Mouse (Mus musculus): ENCODE measurements around the gene H2-M5.
"Not testable (repeated sequence)": the region's sequence is repeated elsewhere in the genome, so short reads cannot be mapped to it uniquely, and the experiment has no call there.

Gene H2-M5

GRCm38 (mm10) chr17:36993770-36994325, 4.5 kb upstream of the H2-M5 start:
- DNase-seq (ENCODE audit: low spot score), result no peak

DNA sequence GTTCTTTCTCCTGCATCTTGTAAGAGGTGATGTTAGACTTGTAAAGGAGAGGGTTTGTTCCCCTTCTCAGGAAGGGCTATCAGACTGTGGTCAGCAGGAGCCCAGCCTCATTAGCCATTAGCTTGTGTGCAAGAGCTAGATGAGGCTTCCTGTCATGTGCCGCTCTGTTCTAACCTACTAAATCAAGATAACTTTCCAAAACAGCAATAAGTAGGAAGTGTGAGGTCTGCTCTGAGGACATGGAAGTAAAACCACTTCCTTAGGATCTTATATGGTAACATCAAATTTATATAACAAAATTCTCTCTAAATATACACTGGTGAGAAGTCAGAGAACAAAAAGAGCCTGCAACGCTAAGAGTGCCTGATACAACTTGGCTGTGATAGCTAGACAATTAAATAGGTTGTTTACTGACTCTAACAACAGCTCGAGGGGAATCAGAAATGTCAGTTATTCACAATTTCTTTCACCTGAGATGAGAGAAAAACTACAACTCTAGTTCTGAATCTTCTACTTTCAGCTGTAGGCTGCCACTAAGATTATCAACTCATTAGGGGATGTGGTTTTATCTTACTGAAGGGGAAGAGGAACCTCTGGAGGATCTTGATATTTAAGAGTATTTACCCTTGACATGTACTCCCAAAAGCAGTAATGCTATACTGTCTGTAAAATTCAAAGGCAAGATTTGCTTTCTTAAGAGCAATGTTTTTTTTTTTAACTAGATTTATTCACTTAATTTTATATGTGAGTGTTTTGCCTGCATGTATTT, 3.2 kb upstream of the H2-M5 start:
- DNase-seq (ENCODE audit: low spot score), result no peak

GRCm38 (mm10) chr17:36990630-36991029, 1.3 kb upstream of the H2-M5 start:
- not testable (repeated sequence) for DNase-seq (ENCODE audit: low spot score)

DNA sequence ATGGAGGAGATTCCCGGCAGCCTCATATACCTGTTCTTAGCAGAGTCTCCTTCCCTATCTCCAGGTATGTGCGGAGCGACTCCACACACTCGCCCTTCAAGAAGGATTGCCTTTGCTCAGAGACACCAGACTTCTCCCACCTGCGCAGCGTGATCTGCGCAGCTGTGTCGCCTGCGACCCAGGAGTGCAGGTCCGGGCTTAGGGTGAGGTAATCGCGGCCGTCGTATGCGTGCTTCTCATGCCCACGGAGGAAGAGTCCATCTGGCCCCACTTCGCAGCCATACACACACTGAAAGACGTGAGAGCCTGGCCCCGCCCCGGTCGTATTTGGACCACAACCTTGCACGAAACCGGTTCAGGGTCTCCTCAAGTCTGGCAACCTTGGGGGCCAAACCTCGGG, 862 bp downstream of the H2-M5 start:
- no peak for DNase-seq (ENCODE audit: low spot score)

GRCm38 (mm10) chr17:36982253-36983155, 6.8 kb downstream of the H2-M5 start:
- DNase-seq (ENCODE audit: low spot score), result no peak

GRCm38 (mm10) chr17:36981845-36982244, 7.5 kb downstream of the H2-M5 start:
- no peak for DNase-seq (ENCODE audit: low spot score)

DNA sequence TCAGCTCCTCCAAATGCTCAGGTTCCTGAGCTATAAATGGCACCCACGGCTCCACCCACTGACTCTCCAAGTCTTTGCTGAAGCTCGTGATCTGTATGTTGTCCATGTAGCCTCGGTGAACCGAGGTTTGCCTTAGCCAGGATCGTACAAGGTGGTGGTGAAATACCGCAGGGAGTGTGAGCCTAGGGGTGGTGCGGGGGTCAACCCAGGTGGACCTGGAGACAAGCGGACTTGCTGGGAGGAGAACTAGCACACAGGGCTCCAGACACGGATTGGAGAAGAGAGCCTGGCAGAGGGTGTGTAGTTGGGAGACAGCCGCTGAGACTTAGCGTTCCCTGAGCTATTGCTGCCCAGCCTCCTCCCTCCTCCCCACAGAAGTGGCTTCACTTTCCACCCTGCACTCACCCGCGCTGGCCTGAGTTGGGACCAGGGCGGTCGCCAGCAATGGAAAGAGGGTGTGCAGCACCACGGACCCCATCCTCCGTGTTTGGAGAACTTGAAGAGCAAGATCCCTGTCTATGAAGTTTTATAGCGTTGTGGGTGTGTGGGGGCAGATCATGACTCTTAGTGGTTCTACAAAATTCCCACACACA, 8.0 kb downstream of the H2-M5 start, which contains the start of gene 2410137M14Rik:
TSS of gene 2410137M14Rik (minus strand) at position 17 of the 593 bp plus-strand sequence.
- peak; percentile 6 for DNase-seq (ENCODE audit: low spot score)

GRCm38 (mm10) chr17:36973271-36973787, 16.0 kb downstream of the H2-M5 start:
- DNase-seq (ENCODE audit: low spot score), result no peak

GRCm38 (mm10) chr17:36972791-36973190, 16.5 kb downstream of the H2-M5 start:
- DNase-seq (ENCODE audit: low spot score), result no peak

- DNase-seq (ENCODE audit: low spot score), result no peak
Measured at GRCm38 (mm10) chr17:36971172-36971850, 18.0 kb downstream of the H2-M5 start.

- DNase-seq (ENCODE audit: low spot score), result no peak
Measured at GRCm38 (mm10) chr17:36970316-36970890, 18.9 kb downstream of the H2-M5 start.

DNA sequence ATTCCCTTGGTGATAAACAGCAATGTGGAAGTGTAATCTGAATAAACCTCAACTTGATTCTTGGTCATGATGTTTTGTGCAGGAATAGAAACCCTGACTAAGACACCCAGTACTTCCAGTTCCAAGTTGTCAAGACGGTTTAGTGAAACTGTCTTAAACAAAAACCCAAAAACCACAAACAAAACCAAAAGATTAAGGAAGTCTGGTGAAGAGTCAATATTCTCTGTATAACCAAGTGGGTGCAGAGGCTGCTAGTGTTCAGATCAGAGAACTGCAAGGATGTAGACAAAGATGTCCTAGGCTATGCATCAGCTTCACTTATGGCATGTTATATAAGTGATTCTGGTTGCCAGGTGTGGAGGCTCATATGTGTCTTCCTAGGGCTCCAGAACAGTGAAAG, 22.5 kb downstream of the H2-M5 start:
- DNase-seq (ENCODE audit: low spot score), result no peak

- no peak for DNase-seq (ENCODE audit: low spot score)
Measured at GRCm38 (mm10) chr17:36961125-36961524, 28.2 kb downstream of the H2-M5 start.

DNA sequence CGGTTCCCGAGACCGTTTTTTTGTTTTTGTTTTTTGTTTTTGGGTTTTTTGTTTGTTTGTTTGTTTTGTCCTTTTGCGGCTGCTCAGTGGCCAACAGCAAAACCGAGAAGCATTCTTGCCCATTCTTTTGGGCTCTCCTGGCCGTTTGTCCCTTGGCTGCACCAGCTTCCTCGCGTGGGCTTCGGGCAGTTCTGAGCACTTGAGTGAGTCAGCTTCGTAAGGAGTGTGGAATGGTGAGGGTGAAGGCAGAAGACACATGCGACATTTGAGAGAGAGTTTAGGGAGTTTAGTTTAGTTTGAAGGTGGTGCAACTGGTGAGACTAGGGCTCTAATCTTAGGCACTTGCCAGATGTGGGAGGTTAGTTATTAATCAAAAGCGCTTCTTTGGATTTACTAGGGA, 30.5 kb downstream of the H2-M5 start:
- DNase-seq (ENCODE audit: low spot score), result no peak

DNA sequence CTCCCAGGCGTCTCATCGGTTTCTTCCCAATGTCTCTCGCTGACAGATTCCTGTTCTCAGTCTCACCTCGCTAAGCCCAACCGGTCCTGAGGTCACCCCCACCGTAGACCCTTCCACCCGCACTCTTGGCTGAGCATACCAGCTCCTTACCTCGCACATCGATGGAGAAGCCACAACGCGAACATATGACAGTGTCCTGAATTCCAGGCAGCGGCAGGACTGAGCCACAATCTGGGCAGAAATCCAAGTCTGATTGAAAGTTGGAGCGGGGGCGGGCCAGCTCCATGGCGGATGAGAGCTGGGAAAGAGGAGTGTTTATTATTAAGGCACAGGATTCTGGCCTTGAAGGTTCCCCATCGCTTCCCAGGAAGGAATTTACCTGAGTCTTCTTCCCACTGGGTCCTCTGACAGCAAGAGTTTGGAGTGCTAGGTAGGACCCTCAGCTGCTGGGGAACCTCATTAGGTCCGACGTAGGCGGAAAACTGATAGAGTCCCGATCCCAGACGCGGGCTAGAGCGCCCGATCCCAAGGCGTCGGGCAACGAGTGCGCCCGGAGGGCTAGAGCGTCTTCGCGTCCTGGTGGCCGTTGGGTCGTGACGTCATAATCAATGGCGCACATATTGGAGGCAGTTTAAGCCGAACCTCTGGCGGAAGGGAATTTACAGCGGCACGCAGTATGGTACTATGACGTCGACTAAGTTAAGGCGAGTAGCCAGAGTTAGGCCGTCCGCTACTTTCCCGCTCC, 31.2 kb downstream of the H2-M5 start, which contains the start of the genes Znrd1 and Znrd1as:
TSS of gene Znrd1 (minus strand) at position 561 of the 745 bp plus-strand sequence.
TSS of gene Znrd1as (plus strand) at position 594 of the 745 bp plus-strand sequence.
- DNase-seq (ENCODE audit: low spot score), result peak; percentile 92

- DNase-seq (ENCODE audit: low spot score), result no peak
Measured at GRCm38 (mm10) chr17:36953062-36953461, 36.3 kb downstream of the H2-M5 start.

- DNase-seq (ENCODE audit: low spot score), result no peak
Measured at GRCm38 (mm10) chr17:36952631-36953030, 36.7 kb downstream of the H2-M5 start.

DNA sequence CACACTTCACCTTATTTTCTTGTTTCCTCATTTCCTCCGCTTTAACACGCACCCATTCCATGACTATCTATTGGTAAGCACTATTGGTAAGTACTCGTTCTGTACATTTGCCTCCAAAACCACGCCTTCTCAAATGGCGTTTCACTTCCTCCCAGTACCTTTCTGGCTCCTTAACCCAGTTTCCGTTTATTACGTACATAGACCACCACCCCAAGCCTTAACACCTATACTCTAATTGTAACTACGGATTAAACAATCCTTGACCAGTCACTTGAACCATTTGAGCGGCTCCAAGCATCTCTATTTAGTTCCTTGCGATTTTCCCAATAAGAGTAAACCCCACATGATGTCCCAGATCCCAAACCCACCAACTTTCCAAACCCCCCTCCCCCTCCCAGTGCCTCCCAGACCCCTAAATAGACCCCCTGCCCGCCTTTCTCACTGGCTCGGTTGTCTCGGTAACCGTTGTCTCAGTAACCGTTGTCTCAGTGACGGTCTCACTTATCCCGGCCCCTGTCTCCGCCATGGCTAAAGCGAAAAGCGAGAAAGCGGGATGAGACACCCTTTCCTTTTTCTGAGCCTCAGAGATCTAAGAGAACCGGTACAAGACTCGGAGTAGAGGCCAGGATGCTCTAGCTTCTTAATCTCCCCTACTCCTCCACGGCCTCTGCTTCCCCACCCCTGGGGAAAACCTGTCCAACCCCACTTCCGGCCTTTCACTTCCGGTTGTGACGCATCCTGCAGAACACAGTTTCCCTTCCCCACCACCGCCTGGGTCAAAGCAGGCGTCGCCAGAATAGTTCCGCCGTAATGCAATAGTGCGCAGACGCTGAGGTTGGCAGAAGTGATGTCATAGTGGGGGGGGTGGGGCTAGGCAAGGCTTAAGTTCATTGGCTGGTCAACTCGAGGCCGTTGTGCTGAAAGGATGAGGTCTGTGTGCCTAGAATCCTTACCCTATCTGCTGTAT, 38.1 kb downstream of the H2-M5 start, which contains the start of gene Ppp1r11:
TSS of gene Ppp1r11 (minus strand) at position 761 of the 967 bp plus-strand sequence.
- peak; percentile 93 for DNase-seq (ENCODE audit: low spot score)

- DNase-seq (ENCODE audit: low spot score), result no peak
Measured at GRCm38 (mm10) chr17:36949265-36949664, 40.1 kb downstream of the H2-M5 start.
